Mouse (Mus musculus) neural tube, embryonic 11.5 days (tissue): ENCODE measurements at regions not wholly inside any gene's neighbourhood (a gene's known extent, or its start where the extent isn't known, plus 50 kb on each side); places are given as distances from the start of the nearest gene placed in this dataset.
A peak's percentile ranks its signal among the peaks of the same experiment; 100 is the strongest.

Experiments
- ATAC-seq: fragments of 200-750 bp; cut with Nextera tagmentation; 2 replicates; pipeline ENCODE4 v1.8.0; 2017; ENCODE audit warnings: moderate number of reproducible peaks, mild to moderate bottlenecking, moderate TSS enrichment, moderate library complexity; ENCODE audit not compliant: insufficient read depth, low FRiP score, low TSS enrichment
- DNase-seq: peaks from one replicate; pipeline ENCODE4 v3.0.0-alpha.2; 2015; ENCODE audit warnings: low spot score
- H3K27ac ChIP-seq: fragments of 300-500 bp; sonication (generic); 2 replicates; pipeline ENCODE4 v1.5.1; 2014; ENCODE audit warnings: low read depth, mild to moderate bottlenecking, low read length
- H3K27me3 ChIP-seq: fragments of 300-500 bp; sonication (generic); 2 replicates; pipeline ENCODE4 v1.6.1; 2014; ENCODE audit warnings: mild to moderate bottlenecking, low read length, mixed read lengths; ENCODE audit not compliant: control insufficient read depth, insufficient read depth
- H3K36me3 ChIP-seq: fragments of 300-500 bp; sonication (generic); 2 replicates; pipeline ENCODE4 v1.6.1; 2014; ENCODE audit warnings: mild to moderate bottlenecking, low read length, moderate library complexity, mixed read lengths; ENCODE audit not compliant: control insufficient read depth, insufficient read depth
- H3K4me1 ChIP-seq: fragments of 300-500 bp; sonication (generic); 2 replicates; pipeline ENCODE4 v1.6.1; 2014; ENCODE audit warnings: low read length, mixed read lengths; ENCODE audit not compliant: control insufficient read depth, insufficient read depth
- H3K4me2 ChIP-seq: fragments of 300-500 bp; sonication (generic); 2 replicates; pipeline ENCODE4 v1.6.1; 2014; ENCODE audit warnings: low read depth, mild to moderate bottlenecking, moderate library complexity
- H3K4me3 ChIP-seq: fragments of 300-500 bp; sonication (generic); 2 replicates; pipeline ENCODE4 v1.5.1; 2014; ENCODE audit warnings: low read depth, low read length
- H3K9ac ChIP-seq: fragments of 300-500 bp; sonication (generic); 2 replicates; pipeline ENCODE4 v1.6.1; 2014; ENCODE audit warnings: mild to moderate bottlenecking, low read length
- H3K9me3 ChIP-seq: fragments of 300-500 bp; sonication (generic); 2 replicates; pipeline ENCODE4 v1.6.1; 2016; ENCODE audit warnings: low read length; ENCODE audit not compliant: control insufficient read depth
- WGBS: fragments of 180-500 bp; shearing (Covaris S2); extraction: QIAGEN DNeasy Blood & Tissue Kit; methylation state at CpG from one replicate; pipeline ENCODE4 v1.1.7; 2014; 5-methylcytosine and 5-hydroxymethylcytosine counted together

GRCm38 (mm10) chr13:83266591-83266990 is 237.2 kb upstream of the Mef2c start:
- no peak overlapping the region for H3K4me2 ChIP-seq
- no peaks in the 10 kb centered on the region for H3K36me3 ChIP-seq
- H3K27ac ChIP-seq = no peak overlapping the region
- no peak overlapping the region for H3K4me3 ChIP-seq
- no peaks in the 10 kb centered on the region for H3K4me1 ChIP-seq
- 90% methylated on average over 1 of the region's 1 CpGs for WGBS
- no peak for ATAC-seq
- H3K27me3 ChIP-seq = no peaks in the 10 kb centered on the region
- no peak for DNase-seq
- H3K9ac ChIP-seq = no peak overlapping the region
- H3K9me3 ChIP-seq = no peaks in the 10 kb centered on the region

GRCm38 (mm10) chr13:83268663-83269062 is 235.2 kb upstream of the Mef2c start:
- Histone ChIP-seq H3K4me2 (no peak overlapping the region), H3K9ac (no peak overlapping the region), H3K27me3 (no peaks in the 10 kb centered on the region), H3K36me3 (no peaks in the 10 kb centered on the region), H3K9me3 (no peaks in the 10 kb centered on the region), H3K4me1 (no peaks in the 10 kb centered on the region), H3K27ac (no peak overlapping the region), H3K4me3 (no peak overlapping the region)
- ATAC-seq = no peak
- no peak for DNase-seq
- 83% methylated on average over 3 of the region's 3 CpGs for WGBS

- WGBS = 83% methylated on average over 1 of the region's 1 CpGs
- ATAC-seq = no peak
- H3K9me3 ChIP-seq = no peaks in the 10 kb centered on the region
Measured at GRCm38 (mm10) chr13:83278695-83279094, 225.1 kb upstream of the Mef2c start.

GRCm38 (mm10) chr13:83307696-83308095 is 196.1 kb upstream of the Mef2c start:
- ATAC-seq (no peak), DNase-seq (no peak)
- Histone ChIP-seq H3K9me3 (no peaks in the 10 kb centered on the region), H3K9ac (no peak overlapping the region), H3K4me3 (no peak overlapping the region), H3K4me2 (no peak overlapping the region), H3K4me1 (no peaks in the 10 kb centered on the region), H3K27ac (no peak overlapping the region), H3K27me3 (no peaks in the 10 kb centered on the region), H3K36me3 (no peaks in the 10 kb centered on the region)
- WGBS = 94% methylated on average over 3 of the region's 3 CpGs

More at GRCm38 (mm10) chr13:83278695-83279094, 225.1 kb upstream of the Mef2c start:
- no peaks in the 10 kb centered on the region for H3K27me3 ChIP-seq
- H3K4me1 ChIP-seq = no peaks in the 10 kb centered on the region
- no peak overlapping the region for H3K4me2 ChIP-seq
- no peak for DNase-seq
- H3K27ac ChIP-seq = no peak overlapping the region
- H3K36me3 ChIP-seq = no peaks in the 10 kb centered on the region
- H3K4me3 ChIP-seq = no peak overlapping the region
- no peak overlapping the region for H3K9ac ChIP-seq

- no peak for ATAC-seq
- H3K4me2 ChIP-seq = no peak overlapping the region
Measured at GRCm38 (mm10) chr13:83328488-83328887, 175.3 kb upstream of the Mef2c start.

GRCm38 (mm10) chr13:83333728-83334127 is 170.1 kb upstream of the Mef2c start:
- Histone ChIP-seq H3K4me1 (0 out of 2 replicates have a peak, but pooled peaks cover 5% of the 10 kb centered on the region), H3K4me3 (no peak overlapping the region), H3K9ac (no peak overlapping the region), H3K9me3 (no peaks in the 10 kb centered on the region), H3K27me3 (no peaks in the 10 kb centered on the region), H3K36me3 (no peaks in the 10 kb centered on the region), H3K27ac (no peak overlapping the region), H3K4me2 (no peak overlapping the region)
- DNase-seq (no peak), ATAC-seq (peak; percentile 79)
- 18% methylated on average over 5 of the region's 5 CpGs for WGBS

More at GRCm38 (mm10) chr13:83328488-83328887, 175.3 kb upstream of the Mef2c start:
- Histone ChIP-seq H3K27me3 (no peaks in the 10 kb centered on the region), H3K27ac (no peak overlapping the region), H3K36me3 (no peaks in the 10 kb centered on the region), H3K4me1 (no peaks in the 10 kb centered on the region), H3K4me3 (no peak overlapping the region), H3K9ac (no peak overlapping the region), H3K9me3 (no peaks in the 10 kb centered on the region)
- no peak for DNase-seq
- WGBS = 59% methylated on average over 4 of the region's 4 CpGs

GRCm38 (mm10) chr13:83344611-83345319 is 159.1 kb upstream of the Mef2c start:
- WGBS = 69% methylated on average over 14 of the region's 14 CpGs

GRCm38 (mm10) chr13:83355341-83355740 is 148.5 kb upstream of the Mef2c start:
- Histone ChIP-seq H3K36me3 (no peaks in the 10 kb centered on the region), H3K9me3 (no peaks in the 10 kb centered on the region), H3K27me3 (no peaks in the 10 kb centered on the region), H3K27ac (no peak overlapping the region), H3K4me2 (no peak overlapping the region), H3K9ac (no peak overlapping the region), H3K4me1 (no peaks in the 10 kb centered on the region), H3K4me3 (no peak overlapping the region)
- no peak for DNase-seq
- WGBS = 89% methylated on average over 4 of the region's 4 CpGs
- no peak for ATAC-seq

More at GRCm38 (mm10) chr13:83344611-83345319, 159.1 kb upstream of the Mef2c start:
- Histone ChIP-seq H3K9me3 (no peaks in the 10 kb centered on the region), H3K4me1 (no peaks in the 10 kb centered on the region), H3K4me2 (no peak overlapping the region), H3K4me3 (no peak overlapping the region), H3K27ac (no peak overlapping the region), H3K36me3 (no peaks in the 10 kb centered on the region), H3K27me3 (no peaks in the 10 kb centered on the region), H3K9ac (no peak overlapping the region)
- no peak for DNase-seq
- no peak; the same call in 1 of the 2 replicates for ATAC-seq

- H3K27ac ChIP-seq = no peak overlapping the region
- no peak for DNase-seq
- no peaks in the 10 kb centered on the region for H3K4me1 ChIP-seq
- H3K4me3 ChIP-seq = no peak overlapping the region
- H3K27me3 ChIP-seq = no peaks in the 10 kb centered on the region
- no peak overlapping the region for H3K4me2 ChIP-seq
- H3K9me3 ChIP-seq = no peaks in the 10 kb centered on the region
- ATAC-seq = no peak
- WGBS = 59% methylated on average over 2 of the region's 2 CpGs
- no peak overlapping the region for H3K9ac ChIP-seq
- H3K36me3 ChIP-seq = no peaks in the 10 kb centered on the region
Measured at GRCm38 (mm10) chr13:83360529-83360928, 143.3 kb upstream of the Mef2c start.
